Mouse (Mus musculus) small intestine, adult 2 months (tissue): Measurements from ENCODE around the gene Zdhhc17.

Experiments
- CTCF ChIP-seq: fragments of 200-500 bp; IDR thresholded peaks from 2 replicates; pipeline ENCODE4 v1.5.1; 2012; ENCODE audit warnings: low read depth, mild to moderate bottlenecking, control low read depth, inconsistent platforms, low read length, moderate library complexity, mixed read lengths; ENCODE audit not compliant: insufficient replicate concordance, insufficient read length; ENCODE audit errors: extremely low read depth
- POLR2A ChIP-seq: fragments of 200-500 bp; IDR thresholded peaks from 2 replicates; pipeline ENCODE4 v1.6.1; 2012; ENCODE audit warnings: low read depth, mild to moderate bottlenecking, control low read depth, inconsistent platforms, low read length, moderate library complexity

DNA sequence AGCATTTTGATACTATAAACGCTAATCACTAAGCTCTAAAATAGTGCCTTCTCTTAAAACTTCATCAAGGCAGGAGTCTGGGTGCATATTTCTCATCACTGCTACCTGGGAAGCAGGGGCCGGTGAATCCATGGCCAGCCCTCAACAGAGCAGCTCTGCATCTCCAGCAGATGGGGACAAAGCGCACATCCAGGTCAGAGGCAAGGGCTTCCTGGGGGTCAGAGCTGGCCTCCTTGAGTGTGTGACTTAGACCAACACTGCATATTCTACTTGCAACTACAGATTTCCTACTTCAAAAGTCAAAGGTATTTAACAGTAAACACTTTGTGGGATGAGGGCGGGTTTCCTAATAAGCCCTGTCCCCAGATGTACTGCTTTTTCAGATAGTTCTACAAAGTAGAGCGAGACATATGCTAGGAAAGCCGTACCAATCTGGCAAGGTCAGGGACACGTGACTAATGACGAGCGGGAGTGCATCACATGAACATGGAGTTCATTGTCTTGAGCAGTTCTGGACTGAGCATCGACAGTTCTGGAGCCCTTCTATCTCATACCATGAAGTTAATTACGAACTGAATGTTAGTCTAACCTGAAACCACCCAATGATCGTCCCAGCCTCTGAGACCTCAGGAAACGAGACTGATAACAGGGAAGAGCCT is 69.1 kb downstream of the Zdhhc17 start:
- TF ChIP-seq CTCF (no peak), POLR2A (no peak)
